Mouse (Mus musculus) kidney, postnatal 0 days (tissue): ENCODE results near the gene Eml3. TPM values are rescaled to one million over a fixed set of nuclear protein-coding genes. Genes with fewer than 3 reads are reported as not detected.

Source experiments
- ATAC-seq: fragments of 200-750 bp; cut with Nextera tagmentation; replicated peaks from 2 replicates; pipeline ENCODE4 v1.8.0; 2017; ENCODE audit warnings: low read depth, moderate number of reproducible peaks, moderate TSS enrichment, moderate library complexity; ENCODE audit not compliant: low FRiP score
- DNase-seq: peaks from one replicate; pipeline ENCODE4 v3.0.0-alpha.2; 2016; ENCODE audit warnings: low spot score
- H3K27ac ChIP-seq: fragments of 300-500 bp; sonication (generic); 2 replicates; pipeline ENCODE4 v1.5.1; 2014; ENCODE audit warnings: mild to moderate bottlenecking
- H3K27me3 ChIP-seq: fragments of 300-500 bp; sonication (generic); 2 replicates; pipeline ENCODE4 v1.6.1; 2014; ENCODE audit warnings: low read length, mixed read lengths; ENCODE audit not compliant: insufficient read depth
- H3K36me3 ChIP-seq: fragments of 300-500 bp; sonication (generic); 2 replicates; pipeline ENCODE4 v1.6.1; 2014; ENCODE audit warnings: low read length, mixed read lengths; ENCODE audit not compliant: insufficient read depth
- H3K4me1 ChIP-seq: fragments of 300-500 bp; sonication (generic); replicated peaks from 2 replicates; pipeline ENCODE4 v1.6.1; 2014; ENCODE audit warnings: antibody characterized with exemption, low read length, mixed read lengths; ENCODE audit not compliant: insufficient read depth
- H3K4me2 ChIP-seq: fragments of 300-500 bp; sonication (generic); 2 replicates; pipeline ENCODE4 v1.6.1; 2014; ENCODE audit warnings: mild to moderate bottlenecking, low read length, moderate library complexity, mixed read lengths
- H3K4me3 ChIP-seq: fragments of 300-500 bp; sonication (generic); replicated peaks from 2 replicates; pipeline ENCODE4 v1.5.1; 2014; ENCODE audit warnings: low read depth, low read length
- H3K9ac ChIP-seq: fragments of 300-500 bp; sonication (generic); 2 replicates; pipeline ENCODE4 v1.6.1; 2014; ENCODE audit warnings: low read depth, low read length
- H3K9me3 ChIP-seq: fragments of 300-500 bp; sonication (generic); replicated peaks from 2 replicates; pipeline ENCODE4 v1.6.1; 2016; ENCODE audit warnings: low read length, inconsistent platforms, mixed read lengths
- CTCF ChIP-seq: IDR thresholded peaks from 2 replicates; pipeline ENCODE4 v1.5.1; 2016; ENCODE audit warnings: antibody characterized with exemption, low read depth, mild to moderate bottlenecking, moderate library complexity
- WGBS: fragments of 180-500 bp; shearing (Covaris S2); extraction: QIAGEN DNeasy Blood & Tissue Kit; methylation state at CpG from one replicate; pipeline ENCODE4 v1.1.7; 2014; 5-methylcytosine and 5-hydroxymethylcytosine counted together
- polyA plus RNA-seq: library from polyadenylated mRNA; unstranded; fragments of >200 nt; fragmentation: Nextera tagmentation; extraction: Ambion mirVana; gene quantifications from 2 replicates; pipeline ENCODE4 v1.2.1, GENCODE M21; 2015

Gene Eml3
- 25.5 and 26.2 TPM in 2 replicates for polyA plus RNA-seq

GRCm38 (mm10) chr19:8929224-8930088, at the start of gene Eml3, which contains the start of gene Rom1:
Eml3 (plus strand) TSS chr19:8929552.
Rom1 (minus strand) TSS chr19:8929356.
- DNase-seq = peak; percentile 89
- peak within 1 kb of the TSS; percentile 86 for H3K9ac ChIP-seq
- peak; percentile 81 for ATAC-seq
- H3K27me3 ChIP-seq = no peaks in the 10 kb centered on the region
- WGBS = under 1% methylated on average over 67 of the region's 74 CpGs
- H3K4me2 ChIP-seq = peak within 1 kb of the TSS; percentile 84
- peaks cover 5% of the 10 kb centered on the region; the same call in 1 of the 2 replicates for H3K4me1 ChIP-seq
- H3K9me3 ChIP-seq = no peaks in the 10 kb centered on the region
- peak within 1 kb of the TSS; percentile 95 for H3K27ac ChIP-seq
- TF ChIP-seq CTCF = peak; percentile 44
- peak within 1 kb of the TSS; percentile 89 for H3K4me3 ChIP-seq
- peaks cover 23% of the 10 kb centered on the region for H3K36me3 ChIP-seq

GRCm38 (mm10) chr19:8880311-8881033, 48.9 kb upstream of the Eml3 start, which contains the start of gene Uqcc3:
Uqcc3 (minus strand) TSS chr19:8880923.
- WGBS = under 1% methylated on average over 42 of the region's 42 CpGs
- no peaks in the 10 kb centered on the region for H3K9me3 ChIP-seq

GRCm38 (mm10) chr19:8881034-8881392, 48.3 kb upstream of the Eml3 start:
- Histone ChIP-seq H3K9me3 (no peaks in the 10 kb centered on the region), H3K9ac (peak overlapping the region; percentile 88; the same call in 1 of the 2 replicates), H3K36me3 (peaks cover 10% of the 10 kb centered on the region), H3K4me2 (peak overlapping the region; percentile 78), H3K4me1 (no peaks in the 10 kb centered on the region), H3K27ac (no peak overlapping the region; the same call in 1 of the 2 replicates), H3K27me3 (no peaks in the 10 kb centered on the region), H3K4me3 (peak overlapping the region; percentile 81)
- ATAC-seq = peak; percentile 23; the same call in 1 of the 2 replicates
- TF ChIP-seq CTCF = no peak
- 12% methylated on average over 3 of the region's 3 CpGs for WGBS
- DNase-seq = no peak

More at GRCm38 (mm10) chr19:8880311-8881033, 48.9 kb upstream of the Eml3 start, which contains the start of gene Uqcc3:
- no peaks in the 10 kb centered on the region for H3K4me1 ChIP-seq
- peak within 1 kb of the TSS; percentile 81 for H3K4me3 ChIP-seq
- no peak for TF ChIP-seq CTCF
- peak within 1 kb of the TSS; percentile 87 for H3K27ac ChIP-seq
- H3K4me2 ChIP-seq = peak within 1 kb of the TSS; percentile 78
- H3K27me3 ChIP-seq = no peaks in the 10 kb centered on the region
- ATAC-seq = peak; percentile 96
- peak within 1 kb of the TSS; percentile 88 for H3K9ac ChIP-seq
- DNase-seq = peak; percentile 97
- H3K36me3 ChIP-seq = peaks cover 10% of the 10 kb centered on the region

- no peak within 1 kb of the TSS for H3K4me2 ChIP-seq
- ATAC-seq (no peak), DNase-seq (no peak)
- no peaks in the 10 kb centered on the region for H3K9me3 ChIP-seq
- H3K36me3 ChIP-seq = no peaks in the 10 kb centered on the region
- H3K27ac ChIP-seq = no peak within 1 kb of the TSS
- no peak within 1 kb of the TSS for H3K4me3 ChIP-seq
- H3K27me3 ChIP-seq = no peaks in the 10 kb centered on the region
- 78% methylated on average over 3 of the region's 3 CpGs for WGBS
- H3K4me1 ChIP-seq = 0 out of 2 replicates have a peak, but pooled peaks cover 5% of the 10 kb centered on the region
- H3K9ac ChIP-seq = no peak within 1 kb of the TSS
- TF ChIP-seq CTCF = no peak
Observed at GRCm38 (mm10) chr19:8883616-8884015, 45.7 kb upstream of the Eml3 start, which contains the start of the genes Lbhd1 and Gm49403. Lbhd1 (plus strand) TSS chr19:8883732. Gm49403 (plus strand) TSS chr19:8883930.

- WGBS = 48% methylated on average over 1 of the region's 1 CpGs
- Histone ChIP-seq H3K27me3 (no peaks in the 10 kb centered on the region), H3K36me3 (no peaks in the 10 kb centered on the region), H3K9me3 (no peaks in the 10 kb centered on the region), H3K4me1 (0 out of 2 replicates have a peak, but pooled peaks cover 5% of the 10 kb centered on the region), H3K9ac (no peak overlapping the region), H3K4me3 (no peak overlapping the region), H3K27ac (no peak overlapping the region), H3K4me2 (peak overlapping the region; percentile 72; the same call in 1 of the 2 replicates)
- no peak for TF ChIP-seq CTCF
- DNase-seq = peak; percentile 23
- no peak for ATAC-seq
Observed at GRCm38 (mm10) chr19:8886916-8887584, 42.3 kb upstream of the Eml3 start.
